In genomic region chr2:91884616-91885015, GRCm38 (mm10) we compare ENCODE assay signal across 38 mouse cellular contexts. TPM values are rescaled to one million over a fixed set of nuclear protein-coding genes. Genes with fewer than 3 reads are reported as not detected.
"Had no signal": no experiment of that assay in that cellular context is flagged by ENCODE, and none has a peak within 500 bp of the region (broad histone marks: within the 10 kb centered on the region; RNA-seq: fewer than 3 reads in every experiment).

No protein-coding gene starts in this region.

- H3K27me3 ChIP-seq: heart, embryonic 12.5 days; heart, embryonic 13.5 days; heart, embryonic 15.5 days; hindbrain, embryonic 12.5 days; hindbrain, embryonic 13.5 days; hindbrain, embryonic 15.5 days; intestine, embryonic 15.5 days; kidney, embryonic 15.5 days had no signal

- H3K9ac ChIP-seq: heart, embryonic 12.5 days; heart, embryonic 13.5 days; heart, embryonic 15.5 days; hindbrain, embryonic 12.5 days; hindbrain, embryonic 13.5 days; hindbrain, embryonic 14.5 days; hindbrain, embryonic 15.5 days; intestine, embryonic 15.5 days; kidney, embryonic 15.5 days had no signal

- H3K27ac ChIP-seq: heart, embryonic 13.5 days; heart, embryonic 15.5 days; hindbrain, embryonic 10.5 days; hindbrain, embryonic 12.5 days; hindbrain, embryonic 13.5 days; hindbrain, embryonic 14.5 days; hindbrain, embryonic 15.5 days; hindbrain, postnatal 0 days; intestine, embryonic 15.5 days; kidney, embryonic 15.5 days; kidney, postnatal 0 days; layer of hippocampus, adult 2 months; left cerebral cortex, adult 2 months had no signal

- DNase-seq: heart, postnatal 10 days; heart, postnatal 14 days; heart, postnatal 36 days; heart, postnatal 4 days; kidney, adult 11 months; kidney, adult 18-20 months; kidney, adult 2 months; kidney, adult 8-10 months; kidney, adult 9 months; kidney, postnatal 10 days; kidney, postnatal 14 days; kidney, postnatal 25 days; kidney, postnatal 36 days; kidney, postnatal 4 days had no signal

- H3K4me1 ChIP-seq: heart, embryonic 12.5 days; heart, embryonic 13.5 days; heart, embryonic 15.5 days; hindbrain, embryonic 10.5 days; hindbrain, embryonic 12.5 days; hindbrain, embryonic 13.5 days; intestine, embryonic 15.5 days; kidney, embryonic 15.5 days had no signal

- ATAC-seq: hindbrain, postnatal 0 days; inflammation-experienced regulatory T-cells, adult 6 months; intestine, embryonic 15.5 days; intestine, embryonic 16.5 days; intestine, postnatal 0 days had no signal

- H3K4me3 ChIP-seq: heart, embryonic 12.5 days; heart, embryonic 13.5 days; heart, embryonic 15.5 days; hindbrain, embryonic 10.5 days; hindbrain, embryonic 12.5 days; hindbrain, embryonic 13.5 days; hindbrain, embryonic 15.5 days; intestine, embryonic 15.5 days; kidney, embryonic 15.5 days; layer of hippocampus, adult 2 months; left cerebral cortex, adult 2 months had no signal

- H3K4me2 ChIP-seq: heart, embryonic 12.5 days; heart, embryonic 13.5 days; heart, embryonic 15.5 days; hindbrain, embryonic 12.5 days; hindbrain, embryonic 13.5 days; hindbrain, embryonic 14.5 days; hindbrain, embryonic 15.5 days; intestine, embryonic 15.5 days; kidney, embryonic 15.5 days had no signal

- H3K9me3 ChIP-seq: heart, embryonic 12.5 days; heart, embryonic 13.5 days; heart, embryonic 15.5 days; hindbrain, embryonic 10.5 days; hindbrain, embryonic 12.5 days; hindbrain, embryonic 13.5 days; hindbrain, embryonic 15.5 days; intestine, embryonic 15.5 days; kidney, embryonic 15.5 days had no signal

RNA-seq across cellular contexts. Expression of gene Chrm4, which starts 42.4 kb away (rescaled TPM):
- total RNA-seq: heart, postnatal 14 days; heart, postnatal 25 days; heart, postnatal 36 days; heart, postnatal 4 days; hematopoietic stem cell, adult 5-6 weeks had no signal
- polyA plus RNA-seq: heart, embryonic 13.5 days; heart, embryonic 14.5 days; heart, embryonic 15.5 days; heart, embryonic 16.5 days; heart, postnatal 0 days; intestine, embryonic 14.5 days; kidney, embryonic 14.5 days; kidney, postnatal 0 days had no signal

RNA-seq across cellular contexts. Expression of gene Mdk, which starts 47.5 kb away (rescaled TPM):
- total RNA-seq: hematopoietic stem cell, adult 5-6 weeks had no signal
